Mouse (Mus musculus): ENCODE data around the gene Lsm11. TPM values are rescaled to one million over a fixed set of nuclear protein-coding genes. Genes with fewer than 3 reads are reported as not detected.

Gene Lsm11
- polyA plus RNA-seq (2012; rRNA removed), result 1.9 and 2.3 TPM in 2 replicates

GRCm38 (mm10) chr11:45944643-45945156 is at the start of gene Lsm11:
TSS of gene Lsm11 (minus strand) at chr11:45944935.

GRCm38 (mm10) chr11:45979946-45980892 is 35.5 kb upstream of the Lsm11 start, which contains the start of gene Sox30:
TSS of gene Sox30 (plus strand) at chr11:45980310.

GRCm38 (mm10) chr11:45955127-45955627 is 10.4 kb upstream of the Lsm11 start, which contains the start of gene Thg1l:
TSS of gene Thg1l (minus strand) at chr11:45955494.

Other genes with a start within 250 kb of the Lsm11 start
- 42.9 and 48.7 TPM in 2 replicates for gene Clint1, start 92.9 kb downstream of the Lsm11 start, polyA plus RNA-seq (2012; rRNA removed)
- gene Thg1l, start 10.6 kb upstream of the Lsm11 start, polyA plus RNA-seq (2012; rRNA removed), result 8.6 and 9.3 TPM in 2 replicates
- 0.02 and 0.03 TPM in 2 replicates for gene Sox30, start 35.4 kb upstream of the Lsm11 start, polyA plus RNA-seq (2012; rRNA removed)
- gene Gm12166, start 107.4 kb upstream of the Lsm11 start, polyA plus RNA-seq (2012; rRNA removed), result 1.9 TPM in 2 replicates
- gene Adam19, start 111.1 kb upstream of the Lsm11 start, polyA plus RNA-seq (2012; rRNA removed), result 1.2 and 1.5 TPM in 2 replicates
- gene Nipal4, start 221.6 kb upstream of the Lsm11 start, polyA plus RNA-seq (2012; rRNA removed), result 0.06 and 0.07 TPM in 2 replicates

Data from liver, embryonic 14 days (tissue).